Mouse (Mus musculus) brain, embryonic 14.5 days (tissue): ENCODE results near the gene Klf2. TPM values are rescaled to one million over a fixed set of nuclear protein-coding genes. Genes with fewer than 3 reads are reported as not detected.

Source experiments
- DNase-seq: peaks from one replicate; pipeline ENCODE4 v3.0.0-alpha.2; 2011; ENCODE audit warnings: low read depth
- CTCF ChIP-seq: fragments of 200-500 bp; IDR thresholded peaks from 2 replicates; pipeline ENCODE4 v1.5.1; 2012; ENCODE audit warnings: inconsistent platforms, mild to moderate bottlenecking, moderate library complexity, borderline replicate concordance; ENCODE audit not compliant: insufficient read depth, insufficient read length; ENCODE audit errors: extremely low read depth
- POLR2A ChIP-seq: fragments of 200-500 bp; IDR thresholded peaks from 2 replicates; pipeline ENCODE4 v1.6.1; 2012; ENCODE audit warnings: mild to moderate bottlenecking, inconsistent platforms, borderline replicate concordance; ENCODE audit not compliant: poor library complexity, insufficient read depth, insufficient read length, severe bottlenecking; ENCODE audit errors: extremely low read depth
- polyA plus RNA-seq: library from polyadenylated mRNA; depleted of rRNA; stranded (reverse); fragments of >200 nt; gene quantifications from 2 replicates; pipeline ENCODE4 v1.2.3, GENCODE M21; 2012

Klf2 gene
- polyA plus RNA-seq, 1 experiment: 11.0 TPM

DNA sequence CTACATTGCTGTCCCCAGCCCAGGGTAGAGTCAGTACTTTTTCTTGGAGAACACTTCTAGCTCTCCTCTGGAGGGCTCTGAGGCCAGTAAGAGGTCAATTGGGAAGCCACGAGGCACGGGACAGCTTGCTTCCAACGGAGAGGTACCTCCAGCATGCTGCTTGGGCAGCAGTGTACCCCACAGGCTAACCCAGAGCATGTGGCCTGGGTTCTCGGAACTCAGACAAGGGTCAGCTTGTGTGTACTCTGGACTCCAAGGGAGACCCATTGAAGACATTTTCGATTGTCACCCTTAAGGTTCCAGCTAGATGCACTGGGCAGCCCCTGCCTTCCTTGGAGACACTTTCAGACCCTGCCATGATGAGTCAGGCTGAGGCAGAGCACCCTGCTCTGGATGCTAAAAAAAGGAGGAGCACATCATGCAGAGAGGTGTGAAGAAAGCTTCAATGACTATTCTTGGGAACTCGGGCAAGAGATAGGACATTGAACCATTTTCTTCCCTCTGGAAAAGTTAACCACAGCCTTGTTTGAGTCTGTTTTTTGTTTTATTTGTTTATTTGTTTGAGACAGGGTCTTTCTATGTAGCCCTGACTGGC is 4.4 kb downstream of the Klf2 start:
- TF ChIP-seq POLR2A (no peak), CTCF (no peak)
- no peak for DNase-seq

DNA sequence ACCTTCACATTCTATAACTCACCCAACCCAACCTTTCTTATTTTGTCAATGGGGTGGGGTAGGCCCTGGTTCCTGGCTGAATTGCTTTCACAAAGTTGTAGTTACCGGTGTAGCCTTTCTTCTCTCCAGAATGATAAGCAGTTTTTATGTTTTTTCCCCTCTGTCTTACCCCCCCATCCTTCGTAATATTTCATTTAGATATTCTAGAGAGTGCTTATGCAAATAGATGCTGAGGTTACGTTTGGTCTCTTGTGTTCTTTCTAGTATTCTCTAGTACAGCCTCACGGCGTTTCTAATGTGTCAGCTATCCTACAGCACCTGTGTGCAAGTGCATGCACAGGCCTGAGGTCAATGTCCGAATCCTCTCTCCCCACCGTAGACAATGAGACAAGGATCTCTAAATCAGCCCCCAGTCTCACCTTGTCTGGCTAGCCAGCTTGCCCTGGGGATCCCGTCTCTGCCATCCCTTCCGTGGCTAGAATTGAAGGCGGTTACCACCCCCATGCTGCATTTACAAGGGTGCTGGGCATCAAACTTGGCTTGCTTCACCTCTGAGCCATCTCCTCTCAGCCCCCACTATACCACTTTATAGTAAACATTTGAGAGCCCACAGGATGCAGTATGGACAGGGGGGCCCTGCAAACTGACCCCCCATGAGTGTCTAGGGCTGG is 5.3 kb downstream of the Klf2 start:
- DNase-seq: no peak
- TF ChIP-seq POLR2A (no peak), CTCF (no peak)

DNA sequence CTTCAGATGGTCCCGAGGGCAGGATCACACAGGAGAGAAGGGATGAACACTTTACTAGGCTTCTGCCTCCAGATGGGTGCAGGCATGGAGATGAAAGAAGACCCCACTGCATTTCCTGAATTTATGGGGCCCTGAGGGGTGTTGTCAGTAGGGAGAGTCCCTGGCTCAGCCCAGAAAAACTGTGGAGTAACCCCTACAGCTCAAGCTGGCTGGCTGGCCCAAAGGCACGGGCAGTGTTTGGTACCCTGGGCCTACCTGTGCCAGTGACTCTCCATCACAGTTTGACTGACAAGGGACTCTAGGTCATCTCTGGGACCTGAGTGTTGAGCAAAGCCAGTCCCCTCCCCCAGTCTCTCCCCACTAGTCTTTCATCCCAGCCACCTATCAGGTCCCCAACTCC is 5.9 kb downstream of the Klf2 start:
- DNase-seq: no peak
- TF ChIP-seq POLR2A (no peak), CTCF (no peak)

DNA sequence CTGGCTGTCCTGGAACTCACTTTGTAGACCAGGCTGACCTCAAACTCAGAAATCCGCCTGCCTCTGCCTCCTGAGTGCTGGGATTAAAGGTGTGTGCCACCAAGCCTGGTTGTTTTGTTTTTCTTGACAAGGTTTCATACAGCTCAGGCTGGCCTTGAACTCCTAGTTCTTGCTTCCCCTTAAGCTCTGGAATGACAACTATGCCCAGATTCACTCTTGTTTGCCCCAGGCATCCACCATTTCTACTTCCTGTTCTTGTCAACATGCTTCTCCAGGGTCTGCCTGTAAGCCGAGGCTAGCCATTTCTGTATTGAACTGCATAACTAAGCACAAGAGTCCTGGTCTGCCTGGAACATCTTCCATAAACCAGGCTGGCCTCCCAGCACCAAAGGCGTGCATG is 10.3 kb downstream of the Klf2 start:
- TF ChIP-seq POLR2A (no peak), CTCF (no peak)
- no peak for DNase-seq

DNA sequence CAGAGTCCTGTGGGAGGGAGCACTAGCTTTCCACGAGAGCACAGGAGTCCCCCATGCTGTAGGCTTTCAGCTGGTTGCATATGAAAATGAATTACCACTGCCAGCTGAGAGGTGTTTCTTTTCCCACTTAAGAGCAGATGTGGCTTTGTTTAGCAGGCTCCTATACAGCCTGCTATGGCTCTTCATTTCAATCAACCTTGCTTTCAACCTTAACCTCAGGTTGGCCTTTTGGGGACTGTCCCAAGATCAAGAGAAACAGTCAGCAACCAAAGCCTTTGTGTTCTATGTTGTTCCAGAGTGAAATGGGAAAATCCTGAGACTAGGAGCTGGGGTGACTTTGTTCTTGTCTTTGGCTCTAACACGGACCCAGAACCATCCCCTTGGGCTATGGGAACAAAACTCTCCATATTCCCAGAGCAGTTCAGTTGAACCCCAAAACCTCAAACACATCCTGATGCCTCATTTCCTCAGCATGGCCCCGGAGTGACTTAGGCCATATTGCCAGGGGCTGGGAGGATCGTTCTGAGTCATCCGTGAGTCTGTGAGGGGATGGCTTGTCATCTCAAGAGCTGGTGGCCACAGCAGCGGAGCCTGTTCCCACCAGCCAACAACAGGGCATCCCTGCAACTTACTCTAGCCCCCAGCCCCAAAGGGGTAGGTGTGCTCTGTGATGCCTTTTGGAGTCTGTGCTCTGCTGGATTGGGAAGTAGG is 12.1 kb downstream of the Klf2 start:
- no peak for TF ChIP-seq POLR2A
- no peak for TF ChIP-seq CTCF
- DNase-seq: no peak

DNA sequence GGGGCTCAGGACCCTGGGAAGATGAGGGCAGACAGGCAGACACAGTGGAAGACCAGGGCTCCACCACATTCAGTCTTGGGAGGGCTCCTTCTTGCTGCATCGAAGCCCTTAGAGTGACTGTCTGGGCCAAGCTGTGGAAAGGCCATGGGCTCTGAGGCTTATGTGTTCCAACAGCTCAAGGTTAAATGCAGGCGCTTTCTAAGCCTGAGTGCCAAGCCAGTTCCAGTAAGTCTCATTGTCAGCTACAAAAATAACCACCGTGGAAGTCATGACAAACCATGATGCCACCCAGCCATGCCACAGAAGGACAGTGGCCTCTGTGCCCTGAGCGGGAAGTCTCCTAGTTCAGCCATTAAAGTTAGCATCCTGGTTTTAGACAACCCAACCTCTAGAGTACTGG is 12.8 kb downstream of the Klf2 start:
- no peak for TF ChIP-seq POLR2A
- no peak for TF ChIP-seq CTCF
- DNase-seq: no peak

DNA sequence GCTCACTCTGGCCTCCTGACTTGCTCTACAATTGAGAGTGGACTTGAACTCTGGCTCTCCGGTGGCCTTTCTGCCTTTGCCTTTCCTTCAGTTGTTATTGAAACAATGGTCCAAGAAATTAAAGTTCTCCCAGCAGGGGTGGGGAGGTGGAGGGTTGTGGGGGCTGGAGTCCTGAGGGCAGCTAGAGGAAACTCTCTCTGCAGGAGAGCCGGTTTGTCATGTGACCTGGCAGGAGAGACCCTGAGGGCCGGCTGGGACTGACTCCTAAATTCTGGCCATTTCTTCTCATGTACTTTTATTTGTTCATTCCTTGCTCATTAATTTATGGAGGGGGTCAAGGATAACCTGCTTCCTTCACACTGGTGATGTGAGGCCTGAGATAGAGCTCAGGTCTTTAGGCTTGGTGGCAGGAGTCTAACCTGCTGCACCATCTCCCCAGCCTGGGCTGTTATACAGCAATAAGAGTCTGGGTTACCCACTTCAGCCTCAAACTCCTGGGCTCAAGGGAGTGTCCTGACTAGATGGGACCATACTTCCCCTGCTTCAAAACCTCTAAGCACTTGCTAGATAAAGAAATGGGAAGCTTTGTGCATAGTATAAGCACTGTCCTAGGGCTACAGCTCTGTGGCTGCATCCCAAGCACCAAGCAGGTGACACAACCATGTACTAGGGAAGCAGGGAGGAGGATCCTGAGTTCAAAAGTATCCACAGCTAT is 14.8 kb downstream of the Klf2 start:
- DNase-seq: no peak
- TF ChIP-seq CTCF (no peak), POLR2A (no peak)

DNA sequence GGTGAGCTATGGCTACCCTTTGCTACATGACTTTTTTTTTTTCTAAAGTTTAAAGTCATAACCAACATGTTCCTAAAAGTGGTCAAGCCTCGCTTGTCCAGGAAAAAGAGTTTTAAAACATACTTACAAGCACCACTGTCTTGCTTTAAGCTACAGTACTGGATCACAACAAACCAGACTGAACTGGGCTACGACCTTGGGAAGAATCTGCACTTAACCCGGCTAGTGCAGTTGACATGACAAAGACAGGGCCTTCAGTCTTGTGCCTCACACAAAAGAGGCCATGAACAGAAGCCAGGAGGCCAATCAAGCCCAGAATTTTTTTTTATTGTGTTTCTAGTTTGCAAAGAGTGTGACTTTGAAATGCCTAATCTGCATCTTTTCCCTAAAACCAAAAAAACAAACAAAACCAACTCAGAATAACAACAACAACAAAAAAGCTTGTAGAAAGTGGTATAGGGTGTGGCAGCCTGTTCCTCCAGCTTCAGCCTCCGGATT is 15.4 kb downstream of the Klf2 start:
- no peak for DNase-seq
- no peak for TF ChIP-seq CTCF
- TF ChIP-seq POLR2A: no peak

DNA sequence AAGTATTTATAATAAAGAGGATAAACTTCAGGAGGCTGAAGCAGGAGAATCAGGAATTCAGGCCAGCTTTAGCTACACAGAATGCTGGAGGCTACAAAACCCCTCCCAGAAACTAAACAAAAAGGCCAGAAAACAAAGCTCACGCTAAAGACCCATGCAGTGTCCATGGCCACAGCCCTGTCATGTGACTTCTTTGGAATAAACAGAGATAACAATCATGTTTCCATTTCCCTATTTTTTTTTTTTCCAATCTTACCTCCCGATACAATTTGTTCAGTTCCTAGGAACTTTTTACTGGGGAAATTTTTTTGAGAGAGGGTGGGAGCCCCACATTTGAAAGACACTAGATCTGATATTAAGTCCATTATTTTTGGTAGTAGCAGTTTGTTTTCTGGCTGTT is 17.4 kb downstream of the Klf2 start:
- no peak for DNase-seq
- TF ChIP-seq POLR2A (no peak), CTCF (no peak)

DNA sequence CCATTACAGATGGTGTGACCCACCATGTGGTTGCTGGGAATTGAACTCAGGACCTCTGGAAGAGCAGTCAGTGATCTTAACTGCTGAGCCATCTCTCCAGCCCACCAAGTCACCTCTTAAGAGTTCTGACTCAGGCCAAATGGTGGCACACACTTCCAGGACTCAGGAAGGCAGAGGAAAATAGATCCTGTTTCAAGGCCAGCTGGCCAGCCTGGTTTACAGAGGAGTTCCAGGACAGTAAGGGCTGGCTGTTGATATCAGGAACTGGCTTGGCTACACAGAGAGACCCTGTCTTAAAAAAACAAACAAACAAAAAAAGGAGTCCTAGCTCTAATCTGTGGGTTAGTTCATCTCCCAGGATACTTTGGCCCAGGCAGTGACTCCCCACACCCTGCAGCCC is 18.2 kb downstream of the Klf2 start:
- DNase-seq: no peak
- TF ChIP-seq POLR2A: no peak
- no peak for TF ChIP-seq CTCF

DNA sequence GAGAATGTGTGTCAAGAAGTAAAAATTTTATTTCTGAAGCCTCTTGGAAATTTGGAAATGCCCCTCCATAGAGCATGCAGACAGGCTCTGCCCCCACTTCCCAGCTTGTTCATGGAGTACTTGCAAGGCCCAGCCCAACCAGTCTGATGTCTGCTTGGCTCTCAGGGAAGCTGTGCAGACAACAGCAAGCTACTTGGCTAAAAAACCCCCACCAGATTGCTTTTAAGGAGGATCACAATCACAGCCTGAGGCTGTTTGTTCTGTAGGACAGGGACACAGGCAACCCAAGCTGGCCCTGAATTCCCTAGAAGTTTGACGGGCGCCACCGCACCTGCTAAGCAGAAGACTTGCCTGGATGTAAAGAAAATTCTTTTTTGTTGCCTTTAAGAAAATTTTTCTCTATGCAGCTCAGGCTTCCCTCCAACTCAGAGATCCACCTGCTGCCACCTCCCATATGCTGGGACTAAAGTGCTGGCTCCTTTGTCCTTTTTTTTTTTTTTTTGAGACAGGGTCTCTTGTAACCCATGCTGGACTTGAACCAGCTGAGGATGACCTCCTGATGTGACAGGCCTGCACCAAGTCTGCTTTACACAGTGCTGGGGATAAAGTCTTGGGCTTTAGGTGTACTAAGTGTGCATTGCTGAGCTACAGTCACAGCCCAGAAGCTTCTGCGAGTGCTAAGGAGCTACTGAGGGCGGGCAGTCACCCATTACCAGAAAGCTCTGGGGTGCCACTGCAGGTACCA is 23.9 kb downstream of the Klf2 start:
- DNase-seq: peak; percentile 20
- TF ChIP-seq POLR2A (no peak), CTCF (no peak)

DNA sequence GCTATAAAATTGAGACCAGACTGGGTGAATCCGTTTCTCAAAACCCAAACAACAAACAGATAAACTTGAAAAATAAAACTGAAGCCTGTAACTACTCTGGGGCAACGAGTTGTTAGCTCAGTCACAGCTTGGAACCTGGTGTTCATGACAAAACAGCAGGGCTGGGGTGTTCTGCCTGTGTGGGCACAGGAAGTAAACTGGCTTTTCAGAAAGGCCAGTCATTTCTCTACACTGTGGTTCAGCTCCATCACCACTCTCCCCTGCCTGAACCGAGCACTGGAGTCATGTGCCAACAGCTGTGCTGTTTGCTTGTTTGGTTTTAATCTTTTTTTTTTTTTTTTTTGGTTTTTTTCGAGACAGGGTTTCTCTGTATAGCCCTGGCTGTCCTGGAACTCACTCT is 24.9 kb downstream of the Klf2 start:
- TF ChIP-seq POLR2A (no peak), CTCF (no peak)
- no peak for DNase-seq
